Mouse (Mus musculus) embryonic facial prominence, embryonic 10.5 days (tissue): ENCODE measurements at regions not wholly inside any gene's neighbourhood (a gene's known extent, or its start where the extent isn't known, plus 50 kb on each side); places are given as distances from the start of the nearest gene placed in this dataset.

Experiments
- DNase-seq: peaks from one replicate; pipeline ENCODE4 v3.0.0-alpha.2; 2017; ENCODE audit warnings: low spot score
- H3K27ac ChIP-seq: fragments of 300-500 bp; sonication (generic); replicated peaks from 2 replicates; pipeline ENCODE4 v1.5.1; 2016; ENCODE audit warnings: mild to moderate bottlenecking
- H3K27me3 ChIP-seq: fragments of 300-500 bp; sonication (generic); replicated peaks from 2 replicates; pipeline ENCODE4 v1.6.1; 2016; ENCODE audit warnings: low read depth, mild to moderate bottlenecking; ENCODE audit not compliant: poor library complexity, severe bottlenecking
- H3K36me3 ChIP-seq: fragments of 300-500 bp; sonication (generic); replicated peaks from 2 replicates; pipeline ENCODE4 v1.6.1; 2016; ENCODE audit warnings: mild to moderate bottlenecking, moderate library complexity
- H3K4me1 ChIP-seq: fragments of 300-500 bp; sonication (generic); 2 replicates; pipeline ENCODE4 v1.6.1; 2016
- H3K4me3 ChIP-seq: fragments of 300-500 bp; sonication (generic); 2 replicates; pipeline ENCODE4 v1.5.1; 2016; ENCODE audit warnings: mild to moderate bottlenecking, moderate library complexity
- H3K9me3 ChIP-seq: fragments of 300-500 bp; sonication (generic); 2 replicates; pipeline ENCODE4 v1.6.1; 2016; ENCODE audit warnings: mild to moderate bottlenecking
- whole genome bisulfite sequencing: fragments of 180-500 bp; shearing (Covaris S2); methylation state at CpG from one replicate; pipeline ENCODE4 v1.1.7; 2016; 5-methylcytosine and 5-hydroxymethylcytosine counted together

DNA sequence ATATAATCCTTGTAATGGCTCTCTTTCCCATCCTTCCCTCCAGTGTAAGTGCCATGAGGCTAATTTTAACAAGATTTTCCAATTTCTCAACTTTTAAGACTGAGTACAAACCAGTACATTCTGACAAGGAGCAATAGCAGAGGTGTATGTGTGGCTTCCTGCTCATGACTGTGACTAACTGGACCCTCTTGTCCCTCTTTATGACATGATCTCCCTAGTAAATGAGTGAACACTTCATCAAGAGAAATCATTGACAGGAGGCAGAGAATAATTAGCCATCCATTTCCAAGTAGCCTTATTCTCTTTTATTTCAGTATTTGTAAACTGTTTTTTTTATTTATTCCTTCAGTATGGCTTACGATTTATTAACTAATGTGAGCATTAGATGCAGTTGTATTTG, 497.7 kb upstream of the Adamts5 start:
- Histone ChIP-seq H3K36me3 (no peaks in the 10 kb centered on the region), H3K27me3 (no peaks in the 10 kb centered on the region), H3K4me1 (no peaks in the 10 kb centered on the region), H3K4me3 (no peak overlapping the region), H3K27ac (no peak overlapping the region), H3K9me3 (no peaks in the 10 kb centered on the region)
- WGBS = 91% methylated on average over 1 of the region's 1 CpGs
- no peak for DNase-seq

DNA sequence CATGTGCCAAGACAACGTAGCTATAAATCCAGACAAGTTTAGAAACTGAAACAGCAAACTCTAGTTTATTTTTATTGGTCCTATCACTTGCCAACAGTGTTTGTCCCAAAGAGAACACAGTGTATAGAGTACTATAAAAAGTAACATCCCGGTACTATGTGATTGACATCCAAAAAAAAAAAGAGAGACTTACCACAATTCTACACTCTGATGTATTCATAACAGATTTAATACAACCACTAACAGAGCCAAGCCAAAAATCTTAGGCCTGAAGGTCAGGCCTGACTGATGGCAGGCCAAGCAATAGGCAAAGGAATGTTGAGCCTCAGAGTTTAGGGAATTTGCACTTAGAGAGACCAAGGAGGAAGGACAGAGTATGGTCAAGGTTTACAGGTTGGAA, 495.9 kb upstream of the Adamts5 start:
- 91% methylated on average over 2 of the region's 2 CpGs for WGBS
- Histone ChIP-seq H3K9me3 (no peaks in the 10 kb centered on the region), H3K27me3 (no peaks in the 10 kb centered on the region), H3K36me3 (no peaks in the 10 kb centered on the region), H3K4me1 (no peaks in the 10 kb centered on the region), H3K27ac (no peak overlapping the region), H3K4me3 (no peak overlapping the region)
- no peak for DNase-seq

DNA sequence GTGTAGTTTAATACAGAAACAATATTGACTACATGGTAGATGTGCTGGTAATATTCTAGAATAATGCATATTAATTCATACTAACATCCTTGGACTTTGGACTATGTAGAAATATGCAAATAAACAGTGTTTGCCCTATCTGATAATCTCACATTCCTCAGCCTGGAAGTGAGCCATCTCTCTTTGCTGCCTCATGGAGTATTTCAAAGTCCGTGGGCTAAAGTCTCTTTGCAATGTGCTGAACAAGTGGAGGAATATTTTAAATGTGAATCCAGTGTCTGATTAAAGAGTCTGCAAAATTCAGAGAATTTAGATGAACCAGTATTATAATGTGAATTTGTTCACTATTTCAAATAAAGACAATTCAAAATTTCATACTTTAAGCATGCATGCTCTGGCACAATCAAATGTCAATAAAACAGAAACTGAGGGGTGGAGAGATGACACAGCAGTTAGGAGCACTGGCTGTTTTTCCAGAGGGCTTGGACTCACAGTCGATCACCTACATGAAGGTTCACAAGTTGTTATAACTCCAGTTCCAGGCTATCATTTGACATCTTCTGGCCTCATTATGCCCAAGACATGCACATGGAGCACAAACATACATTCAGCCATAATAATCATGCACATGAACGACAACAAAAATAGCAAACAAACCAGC, 487.6 kb upstream of the Adamts5 start:
- WGBS = 82% methylated on average over 3 of the region's 3 CpGs
- no peak overlapping the region for H3K4me3 ChIP-seq

DNA sequence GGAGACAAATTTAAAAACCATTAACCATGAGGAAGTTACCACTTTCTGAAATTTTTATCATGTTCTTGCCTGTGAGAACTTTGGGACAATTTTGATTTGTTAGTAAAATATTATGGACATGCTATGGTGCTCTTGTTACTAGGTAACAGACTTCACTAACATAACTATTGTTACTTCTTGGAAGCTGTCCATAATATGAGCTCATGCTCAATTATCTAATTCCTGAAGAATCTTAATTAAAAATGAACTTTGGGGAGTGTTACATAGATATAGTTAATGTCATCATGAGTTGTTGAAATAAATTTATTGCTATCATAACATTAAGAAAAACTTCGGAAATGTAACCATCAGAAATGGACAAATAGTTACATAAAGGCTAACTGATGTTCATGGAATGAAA, 486.5 kb upstream of the Adamts5 start:
- Histone ChIP-seq H3K4me3 (no peak overlapping the region), H3K9me3 (no peaks in the 10 kb centered on the region), H3K4me1 (no peaks in the 10 kb centered on the region), H3K36me3 (no peaks in the 10 kb centered on the region), H3K27ac (no peak overlapping the region), H3K27me3 (no peaks in the 10 kb centered on the region)
- DNase-seq = no peak
- WGBS = 89% methylated on average over 1 of the region's 1 CpGs

More for the DNA sequence above, 487.6 kb upstream of the Adamts5 start:
- Histone ChIP-seq H3K36me3 (no peaks in the 10 kb centered on the region), H3K27ac (no peak overlapping the region), H3K27me3 (no peaks in the 10 kb centered on the region), H3K9me3 (no peaks in the 10 kb centered on the region), H3K4me1 (no peaks in the 10 kb centered on the region)
- DNase-seq = no peak

DNA sequence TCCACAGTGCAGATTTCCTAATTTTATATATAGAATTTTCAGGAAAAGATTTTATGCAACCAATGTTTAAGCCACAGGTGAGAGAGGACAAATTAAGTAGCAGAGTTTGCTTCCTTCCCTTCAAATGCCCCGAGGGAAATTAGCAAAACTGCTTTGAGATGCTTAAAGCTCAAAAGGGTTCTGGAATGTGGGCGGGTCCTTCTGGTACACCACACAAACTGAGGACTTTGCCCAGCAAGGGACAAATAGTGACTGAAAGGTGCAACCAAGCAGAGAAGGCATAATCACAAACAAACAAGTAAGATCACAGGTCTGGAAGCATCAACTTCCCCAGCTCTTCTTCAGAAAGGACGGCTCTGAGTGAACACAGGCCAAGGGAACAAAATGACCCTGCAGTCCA, 476.4 kb upstream of the Adamts5 start:
- Histone ChIP-seq H3K27ac (no peak overlapping the region), H3K9me3 (no peaks in the 10 kb centered on the region), H3K4me1 (peaks cover 3% of the 10 kb centered on the region; the same call in 1 of the 2 replicates), H3K4me3 (no peak overlapping the region), H3K27me3 (no peaks in the 10 kb centered on the region), H3K36me3 (no peaks in the 10 kb centered on the region)
- DNase-seq = no peak
- 36% methylated on average over 3 of the region's 3 CpGs for WGBS

DNA sequence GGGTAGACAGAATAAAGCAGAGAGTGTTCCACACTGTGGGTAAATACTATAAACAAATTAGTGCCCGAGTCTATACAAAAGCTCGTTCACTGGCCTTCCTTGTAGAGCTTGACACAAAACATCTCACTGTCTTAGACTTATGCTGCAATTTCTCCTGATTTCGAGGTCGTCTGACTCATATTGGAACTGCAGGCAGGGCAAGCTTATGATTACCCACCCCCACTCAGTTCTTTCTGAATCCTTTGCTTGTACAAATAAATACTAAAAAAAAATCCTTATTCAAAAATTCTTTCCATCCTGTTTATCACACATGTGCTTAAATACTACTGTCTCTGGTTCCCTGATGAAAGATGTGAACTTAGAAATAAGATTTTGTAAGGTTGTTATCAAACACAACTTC, 470.0 kb upstream of the Adamts5 start:
- no peaks in the 10 kb centered on the region for H3K27me3 ChIP-seq
- no peaks in the 10 kb centered on the region for H3K4me1 ChIP-seq
- no peak for DNase-seq
- H3K9me3 ChIP-seq = no peaks in the 10 kb centered on the region
- no peaks in the 10 kb centered on the region for H3K36me3 ChIP-seq
- WGBS = 81% methylated on average over 4 of the region's 4 CpGs
- no peak overlapping the region for H3K27ac ChIP-seq
- H3K4me3 ChIP-seq = no peak overlapping the region

DNA sequence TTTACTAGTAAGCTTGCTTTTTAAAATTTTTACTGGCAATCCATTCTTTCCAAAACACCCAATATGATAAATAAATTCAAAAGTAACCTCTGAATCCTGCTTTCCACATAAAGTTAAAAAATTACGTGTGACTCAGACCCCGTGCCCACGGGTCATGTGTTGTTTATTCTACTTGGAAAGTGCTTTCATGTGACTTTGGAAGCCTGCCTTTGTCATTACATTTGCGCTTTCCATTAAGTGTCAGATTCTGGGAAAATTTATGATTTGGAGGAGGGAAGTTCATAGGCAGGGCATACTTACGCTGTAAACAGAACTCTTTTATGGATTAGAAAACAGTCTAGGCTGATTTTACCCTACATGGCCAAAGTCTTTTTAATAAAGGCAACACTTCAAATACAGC, 466.8 kb upstream of the Adamts5 start:
- H3K27ac ChIP-seq = no peak overlapping the region
- H3K4me1 ChIP-seq = no peaks in the 10 kb centered on the region
- DNase-seq = no peak
- 90% methylated on average over 5 of the region's 5 CpGs for WGBS
- no peaks in the 10 kb centered on the region for H3K36me3 ChIP-seq
- no peaks in the 10 kb centered on the region for H3K9me3 ChIP-seq
- H3K4me3 ChIP-seq = no peak overlapping the region
- H3K27me3 ChIP-seq = no peaks in the 10 kb centered on the region

DNA sequence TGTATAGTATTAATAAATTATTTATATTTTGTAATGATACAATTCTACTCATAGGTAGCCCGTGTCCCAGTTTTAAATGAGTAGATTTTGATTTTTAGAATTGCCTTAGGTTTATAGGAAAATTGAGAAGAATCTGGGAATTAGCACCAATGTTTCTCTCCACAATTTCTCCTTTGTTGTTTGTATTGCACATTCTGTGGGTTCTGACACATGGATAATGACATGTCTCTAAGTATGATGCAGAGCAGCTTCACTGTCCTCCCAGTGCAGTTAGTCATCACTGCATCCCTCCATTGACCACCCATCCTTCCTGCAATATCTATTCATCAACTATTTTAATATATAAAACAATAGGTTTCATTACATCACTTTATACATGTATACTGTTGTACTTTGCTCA, 464.6 kb upstream of the Adamts5 start:
- DNase-seq = no peak
- Histone ChIP-seq H3K4me3 (no peak overlapping the region), H3K4me1 (no peaks in the 10 kb centered on the region), H3K36me3 (no peaks in the 10 kb centered on the region), H3K9me3 (no peaks in the 10 kb centered on the region), H3K27me3 (no peaks in the 10 kb centered on the region), H3K27ac (no peak overlapping the region)
- WGBS = 93% methylated on average over 1 of the region's 1 CpGs

DNA sequence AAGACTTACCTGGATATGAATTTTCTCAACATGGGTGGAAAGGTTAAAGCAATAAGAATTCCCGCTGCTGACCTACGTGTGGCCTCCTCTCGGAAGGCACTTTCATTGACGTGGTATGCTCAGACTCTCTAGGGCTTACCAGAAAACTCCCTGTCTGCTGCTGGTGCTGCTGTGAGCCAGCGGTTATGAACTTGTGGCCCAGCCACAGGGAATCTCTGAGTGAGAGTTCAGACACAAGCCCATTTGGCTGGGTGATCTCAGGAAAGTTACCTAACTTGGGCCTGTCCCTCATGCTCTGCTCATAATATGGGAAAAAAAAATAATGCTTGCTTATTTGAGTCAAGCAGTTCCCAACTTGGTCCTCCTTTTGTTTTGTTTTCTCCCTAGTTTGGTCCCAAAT, 459.5 kb upstream of the Adamts5 start:
- DNase-seq = no peak
- Histone ChIP-seq H3K9me3 (no peaks in the 10 kb centered on the region), H3K4me3 (no peak overlapping the region), H3K27ac (no peak overlapping the region), H3K4me1 (no peaks in the 10 kb centered on the region), H3K36me3 (no peaks in the 10 kb centered on the region), H3K27me3 (no peaks in the 10 kb centered on the region)
- WGBS = 90% methylated on average over 5 of the region's 5 CpGs

DNA sequence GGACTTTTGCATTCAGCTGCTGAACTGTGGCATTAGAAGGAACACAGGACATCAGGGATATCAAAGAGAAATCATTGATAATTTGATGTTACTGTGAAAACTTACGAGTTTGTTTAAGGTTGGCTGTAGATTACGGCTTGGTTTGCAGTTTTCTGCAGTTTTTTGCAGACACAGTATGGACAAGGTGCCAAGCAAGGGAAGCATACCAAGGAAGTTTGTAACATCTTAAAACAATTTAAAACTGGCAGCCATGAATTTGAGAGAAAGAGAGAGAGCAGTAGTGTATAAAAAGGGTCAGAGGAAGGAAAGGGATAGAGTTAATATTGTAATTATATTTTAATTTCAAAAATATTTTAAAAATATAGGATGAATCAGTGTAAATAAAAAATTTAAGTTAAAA, 453.4 kb upstream of the Adamts5 start:
- Histone ChIP-seq H3K27ac (no peak overlapping the region), H3K9me3 (no peaks in the 10 kb centered on the region)
- 73% methylated on average over 2 of the region's 2 CpGs for WGBS

DNA sequence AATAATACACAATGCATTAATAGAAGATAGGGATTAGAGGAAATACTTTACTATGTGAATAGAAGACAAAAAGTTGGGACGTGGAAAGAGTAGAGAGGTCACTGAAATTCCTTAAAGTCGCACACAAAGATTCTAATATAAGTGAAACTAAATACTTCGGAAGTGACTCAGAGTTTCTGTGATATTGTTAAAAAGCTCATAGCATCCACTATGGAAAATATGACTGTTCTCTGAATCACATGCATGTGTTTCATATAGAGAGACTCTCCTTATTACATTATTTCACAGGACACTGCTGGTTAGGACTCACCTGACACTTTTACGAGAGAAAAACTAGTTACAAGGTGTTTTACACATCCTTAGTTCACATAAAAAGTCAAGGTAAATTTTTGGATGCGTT, 446.1 kb upstream of the Adamts5 start:
- no peaks in the 10 kb centered on the region for H3K4me1 ChIP-seq
- H3K36me3 ChIP-seq = no peaks in the 10 kb centered on the region
- H3K9me3 ChIP-seq = no peaks in the 10 kb centered on the region
- DNase-seq = no peak
- no peaks in the 10 kb centered on the region for H3K27me3 ChIP-seq
- WGBS = 89% methylated on average over 5 of the region's 5 CpGs
- no peak overlapping the region for H3K4me3 ChIP-seq
- H3K27ac ChIP-seq = no peak overlapping the region

More for the DNA sequence above, 453.4 kb upstream of the Adamts5 start:
- DNase-seq = no peak
- Histone ChIP-seq H3K36me3 (no peaks in the 10 kb centered on the region), H3K27me3 (no peaks in the 10 kb centered on the region), H3K4me1 (no peaks in the 10 kb centered on the region), H3K4me3 (no peak overlapping the region)

DNA sequence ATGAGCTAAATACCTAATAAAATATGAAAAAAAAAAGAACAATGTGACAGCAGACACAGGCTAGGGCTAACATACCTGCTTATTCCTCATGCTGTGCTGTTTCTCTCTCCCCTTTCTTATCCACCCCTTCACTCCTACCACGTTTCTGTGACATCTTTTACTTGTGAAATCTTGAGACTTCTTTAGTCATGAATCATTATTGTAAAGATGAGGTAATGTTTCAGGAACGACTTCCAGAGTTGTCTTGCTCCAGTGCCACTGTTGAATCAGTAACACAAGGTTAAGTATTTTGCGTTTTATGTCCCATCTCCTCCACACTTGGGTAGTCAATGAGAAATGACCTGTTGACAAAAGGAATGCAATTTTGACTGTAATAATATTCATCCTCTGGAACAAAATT, 445.3 kb upstream of the Adamts5 start:
- no peak for DNase-seq
- Histone ChIP-seq H3K9me3 (no peaks in the 10 kb centered on the region), H3K27me3 (no peaks in the 10 kb centered on the region), H3K36me3 (no peaks in the 10 kb centered on the region), H3K4me3 (no peak overlapping the region), H3K4me1 (no peaks in the 10 kb centered on the region), H3K27ac (no peak overlapping the region)
- 73% methylated on average over 3 of the region's 3 CpGs for WGBS

DNA sequence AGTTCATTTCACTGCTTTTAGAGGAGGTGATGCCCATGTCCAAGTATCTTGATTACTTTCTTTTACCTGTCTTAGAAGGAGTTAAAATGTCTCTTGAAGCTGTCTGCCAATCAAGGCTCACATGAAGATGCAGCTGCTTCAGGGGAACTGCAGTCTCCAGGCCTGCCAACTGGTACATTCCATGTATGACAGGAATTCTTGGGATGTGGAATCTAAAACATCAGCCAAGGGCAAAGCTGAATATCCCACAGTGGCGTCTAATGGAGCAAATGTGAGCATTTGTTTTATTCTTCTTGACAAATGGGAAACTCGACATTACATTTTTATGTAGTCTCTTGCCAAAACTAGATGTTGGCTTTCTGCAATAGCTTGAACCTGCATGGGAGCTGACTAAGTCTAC, 438.7 kb upstream of the Adamts5 start:
- no peaks in the 10 kb centered on the region for H3K27me3 ChIP-seq
- 83% methylated on average over 2 of the region's 2 CpGs for WGBS
- no peaks in the 10 kb centered on the region for H3K4me1 ChIP-seq
- no peaks in the 10 kb centered on the region for H3K9me3 ChIP-seq
- DNase-seq = no peak
- H3K27ac ChIP-seq = no peak overlapping the region
- no peak overlapping the region for H3K4me3 ChIP-seq
- H3K36me3 ChIP-seq = no peaks in the 10 kb centered on the region

DNA sequence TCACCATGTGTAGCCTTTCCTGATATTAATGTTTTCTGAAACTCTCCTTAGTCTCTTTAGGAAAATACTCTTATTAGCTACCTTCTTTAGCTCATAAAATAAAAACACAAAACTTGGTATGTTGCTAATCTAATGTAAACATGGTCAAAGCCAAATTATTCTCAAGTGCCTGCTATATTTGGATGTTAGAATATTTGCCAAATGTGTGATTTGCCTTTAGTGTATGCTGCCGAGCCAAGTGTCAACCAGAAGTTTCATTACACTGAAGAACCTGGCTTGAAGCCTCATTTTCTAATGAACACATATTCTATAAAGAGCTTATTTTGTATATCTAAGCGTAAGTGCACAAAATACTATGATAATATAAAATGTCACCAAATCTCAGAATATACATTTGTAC, 423.8 kb upstream of the Adamts5 start:
- WGBS = 83% methylated on average over 2 of the region's 2 CpGs
- H3K27ac ChIP-seq = no peak overlapping the region
- DNase-seq = no peak

More for the DNA sequence above, 423.8 kb upstream of the Adamts5 start:
- Histone ChIP-seq H3K36me3 (no peaks in the 10 kb centered on the region), H3K4me1 (no peaks in the 10 kb centered on the region), H3K27me3 (no peaks in the 10 kb centered on the region), H3K4me3 (no peak overlapping the region), H3K9me3 (no peaks in the 10 kb centered on the region)
